Mouse (Mus musculus): ENCODE results near the gene Neurl1a. TPM values are rescaled to one million over a fixed set of nuclear protein-coding genes. Genes with fewer than 3 reads are reported as not detected.

Neurl1a gene
- polyA plus RNA-seq, 1 experiment: 0.98 TPM

DNA sequence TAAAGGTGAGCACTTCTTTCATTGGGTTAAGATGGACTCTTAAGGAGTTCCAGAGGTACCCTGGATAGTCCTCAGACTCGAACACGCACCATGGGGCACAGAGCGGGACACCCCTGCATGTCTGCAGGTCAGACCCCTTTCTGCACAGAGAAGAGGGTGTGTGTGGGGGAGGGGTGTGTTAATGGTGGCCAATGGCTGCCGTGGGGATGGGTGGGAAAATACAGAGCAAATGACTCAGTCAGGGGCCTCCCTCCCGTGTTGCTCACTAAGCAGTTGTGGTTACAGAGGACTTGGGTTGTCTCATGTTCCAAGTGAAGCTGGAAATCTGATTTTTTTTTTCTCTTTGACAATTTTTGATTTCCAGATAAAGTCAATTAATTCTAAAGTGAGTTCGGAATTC is 36.2 kb upstream of the Neurl1a start:
- H3K27me3 ChIP-seq (replicated peaks): peaks cover 71% of the 10 kb centered on the region
- H3K9me3 ChIP-seq: no peaks in the 10 kb centered on the region
- no peaks in the 10 kb centered on the region for H3K36me3 ChIP-seq (replicated peaks; ENCODE audit: low read length)
- peaks cover 25% of the 10 kb centered on the region for H3K4me1 ChIP-seq
- TF ChIP-seq FLI1 (IDR thresholded peaks at IDR 0.05; ENCODE audit: low read length) (no peak), GATA1 (IDR thresholded peaks at IDR 0.05; ENCODE audit: borderline replicate concordance, low read length) (no peak)
- H3K4me3 ChIP-seq (replicated peaks): no peak overlapping the region

DNA sequence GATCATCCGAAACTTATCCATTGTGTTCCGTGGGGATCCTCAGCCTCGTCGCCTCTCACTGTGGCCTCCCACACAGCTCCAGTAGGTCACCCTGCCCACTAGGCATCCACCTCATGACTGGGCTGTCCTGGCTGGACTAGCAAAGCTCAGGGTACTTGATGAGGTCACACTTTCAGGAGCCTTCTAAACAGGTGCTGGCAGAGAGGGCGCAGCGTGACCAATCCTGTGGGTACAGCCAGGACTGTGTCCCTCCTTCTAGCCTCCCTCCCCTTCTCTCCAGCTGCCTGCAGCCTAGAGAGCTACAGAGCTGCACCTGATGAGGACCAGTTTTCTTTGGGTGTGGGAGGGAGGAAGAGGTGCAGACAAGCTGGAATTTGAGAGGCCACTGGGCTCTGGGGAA is 34.5 kb upstream of the Neurl1a start, which contains the start of gene Calhm1:
TSS of gene Calhm1 (minus strand) at position 101 of the 400 bp plus-strand sequence.
- H3K4me1 ChIP-seq: peaks cover 8% of the 10 kb centered on the region; the same call in 1 of the 2 replicates
- peaks cover 78% of the 10 kb centered on the region for H3K27me3 ChIP-seq (replicated peaks)
- H3K4me3 ChIP-seq (replicated peaks): no peak within 1 kb of the TSS
- TF ChIP-seq FLI1 (IDR thresholded peaks at IDR 0.05; ENCODE audit: low read length) (no peak), GATA1 (IDR thresholded peaks at IDR 0.05; ENCODE audit: borderline replicate concordance, low read length) (no peak)
- H3K36me3 ChIP-seq (replicated peaks; ENCODE audit: low read length): no peaks in the 10 kb centered on the region
- no peaks in the 10 kb centered on the region for H3K9me3 ChIP-seq

DNA sequence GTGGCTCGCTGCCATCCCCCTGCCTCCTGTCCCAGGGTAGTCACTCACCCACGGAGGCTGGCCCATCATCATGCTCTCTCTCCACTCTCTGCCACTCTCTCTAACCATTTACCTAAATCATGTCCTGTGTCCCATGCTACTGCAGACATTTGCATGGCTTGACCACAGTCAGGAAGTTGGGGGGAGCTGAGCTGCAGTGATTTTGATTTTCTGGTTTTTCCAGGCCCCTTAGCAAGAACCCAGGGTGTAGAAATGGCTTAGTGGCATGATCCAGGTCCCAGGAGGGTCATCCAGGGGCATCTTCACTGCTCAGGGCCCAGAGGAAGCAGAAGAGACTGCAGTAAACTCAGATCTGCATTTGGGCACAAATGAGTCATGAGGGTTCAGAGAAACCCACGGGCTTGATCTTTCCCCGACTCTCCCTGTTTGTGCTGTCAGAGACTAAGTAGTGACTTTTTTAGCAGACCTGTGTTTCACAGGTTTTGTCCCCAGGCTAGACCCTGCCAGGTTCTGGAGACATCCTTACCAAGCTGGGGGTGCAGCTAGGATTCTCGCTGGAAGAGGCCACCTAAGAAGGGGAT is 30.3 kb upstream of the Neurl1a start:
- Histone ChIP-seq H3K4me1 (peaks cover 8% of the 10 kb centered on the region; the same call in 1 of the 2 replicates), H3K4me3 (replicated peaks) (no peak overlapping the region), H3K27me3 (replicated peaks) (peaks cover 82% of the 10 kb centered on the region), H3K36me3 (replicated peaks; ENCODE audit: low read length) (no peaks in the 10 kb centered on the region), H3K9me3 (no peaks in the 10 kb centered on the region)
- no peak for TF ChIP-seq FLI1 (IDR thresholded peaks at IDR 0.05; ENCODE audit: low read length)
- TF ChIP-seq GATA1 (IDR thresholded peaks at IDR 0.05; ENCODE audit: borderline replicate concordance, low read length): no peak

DNA sequence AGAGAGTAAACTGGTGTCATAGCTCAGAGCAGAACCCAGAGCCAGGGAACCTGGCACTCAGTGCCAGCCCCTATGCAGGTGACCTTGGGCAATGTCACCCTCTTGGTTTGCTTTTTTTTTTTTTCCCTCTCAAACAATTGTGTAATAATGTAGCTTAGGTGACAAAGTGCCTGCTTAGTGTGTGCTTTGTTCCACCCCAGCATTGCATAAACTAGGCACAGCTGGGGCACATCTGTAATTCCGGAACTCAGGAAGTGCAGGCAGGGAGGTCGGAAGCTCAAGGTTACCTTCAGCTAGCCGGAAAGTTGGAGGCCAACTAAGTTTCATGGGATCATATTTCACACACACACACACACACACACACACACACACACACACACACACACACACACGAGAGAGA is 28.8 kb upstream of the Neurl1a start:
- H3K36me3 ChIP-seq (replicated peaks; ENCODE audit: low read length): no peaks in the 10 kb centered on the region
- H3K4me1 ChIP-seq: peaks cover 8% of the 10 kb centered on the region; the same call in 1 of the 2 replicates
- no peak overlapping the region for H3K4me3 ChIP-seq (replicated peaks)
- no peaks in the 10 kb centered on the region for H3K9me3 ChIP-seq
- TF ChIP-seq FLI1 (IDR thresholded peaks at IDR 0.05; ENCODE audit: low read length) (no peak), GATA1 (IDR thresholded peaks at IDR 0.05; ENCODE audit: borderline replicate concordance, low read length) (no peak)
- H3K27me3 ChIP-seq (replicated peaks): peaks cover 79% of the 10 kb centered on the region

DNA sequence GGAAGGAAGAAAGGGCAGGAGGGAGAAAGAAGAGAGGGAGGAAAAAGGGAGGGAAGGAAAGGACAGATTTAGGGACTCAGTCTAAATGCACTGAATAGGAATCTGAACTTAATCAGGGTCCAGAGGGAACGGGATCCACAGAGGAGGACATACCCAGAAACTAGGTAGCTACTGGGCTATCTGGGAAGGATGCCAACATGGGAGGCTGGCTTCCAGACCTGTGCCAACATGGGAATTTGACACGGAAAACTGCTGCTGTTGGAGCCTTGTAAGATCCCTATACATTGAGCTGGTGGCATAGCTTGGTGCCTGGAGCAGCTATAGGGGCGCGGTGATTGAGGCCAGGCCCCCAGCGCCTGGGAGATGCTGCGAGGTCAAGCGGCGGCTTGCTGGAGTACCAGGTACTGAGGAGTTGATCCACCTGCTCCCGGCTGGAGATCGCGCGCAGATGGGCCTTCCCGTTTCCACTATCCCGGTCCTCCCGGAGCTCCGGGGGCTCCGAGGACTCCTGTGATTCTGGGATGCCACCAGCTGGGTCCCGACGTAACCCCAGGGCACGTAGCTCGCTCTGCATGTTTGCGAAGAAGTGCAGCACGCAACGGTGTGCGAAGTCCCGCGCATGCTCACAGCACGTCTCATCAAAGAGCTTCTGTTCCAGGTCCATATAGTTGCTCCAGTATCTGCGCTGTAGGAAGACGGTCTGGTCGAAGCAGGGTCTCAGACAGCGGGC is 27.1 kb upstream of the Neurl1a start:
- H3K9me3 ChIP-seq: no peaks in the 10 kb centered on the region
- H3K4me1 ChIP-seq: peaks cover 8% of the 10 kb centered on the region; the same call in 1 of the 2 replicates
- TF ChIP-seq GATA1 (IDR thresholded peaks at IDR 0.05; ENCODE audit: borderline replicate concordance, low read length) (no peak), FLI1 (IDR thresholded peaks at IDR 0.05; ENCODE audit: low read length) (no peak)
- H3K27me3 ChIP-seq (replicated peaks): peaks cover 71% of the 10 kb centered on the region
- H3K4me3 ChIP-seq (replicated peaks): peak overlapping the region; percentile 62
- H3K36me3 ChIP-seq (replicated peaks; ENCODE audit: low read length): no peaks in the 10 kb centered on the region

DNA sequence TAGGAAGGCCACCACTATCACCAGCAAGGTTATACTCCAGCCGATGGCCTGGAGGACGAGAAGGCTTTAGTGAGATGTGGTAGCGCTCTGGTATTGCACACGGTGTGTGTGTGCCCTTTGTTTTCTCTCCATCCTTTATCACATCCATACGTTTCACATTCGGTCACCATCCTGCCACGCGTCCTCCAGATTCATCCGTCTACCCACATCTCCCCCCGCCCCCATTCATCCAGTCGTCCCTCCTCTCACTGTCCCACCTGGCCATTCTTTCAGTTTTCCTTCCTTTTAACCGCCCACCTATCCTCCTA is 26.6 kb upstream of the Neurl1a start:
- Histone ChIP-seq H3K4me1 (peaks cover 8% of the 10 kb centered on the region; the same call in 1 of the 2 replicates), H3K27me3 (replicated peaks) (peaks cover 71% of the 10 kb centered on the region), H3K9me3 (no peaks in the 10 kb centered on the region), H3K36me3 (replicated peaks; ENCODE audit: low read length) (no peaks in the 10 kb centered on the region), H3K4me3 (replicated peaks) (peak overlapping the region; percentile 62)
- no peak for TF ChIP-seq FLI1 (IDR thresholded peaks at IDR 0.05; ENCODE audit: low read length)
- TF ChIP-seq GATA1 (IDR thresholded peaks at IDR 0.05; ENCODE audit: borderline replicate concordance, low read length): no peak

DNA sequence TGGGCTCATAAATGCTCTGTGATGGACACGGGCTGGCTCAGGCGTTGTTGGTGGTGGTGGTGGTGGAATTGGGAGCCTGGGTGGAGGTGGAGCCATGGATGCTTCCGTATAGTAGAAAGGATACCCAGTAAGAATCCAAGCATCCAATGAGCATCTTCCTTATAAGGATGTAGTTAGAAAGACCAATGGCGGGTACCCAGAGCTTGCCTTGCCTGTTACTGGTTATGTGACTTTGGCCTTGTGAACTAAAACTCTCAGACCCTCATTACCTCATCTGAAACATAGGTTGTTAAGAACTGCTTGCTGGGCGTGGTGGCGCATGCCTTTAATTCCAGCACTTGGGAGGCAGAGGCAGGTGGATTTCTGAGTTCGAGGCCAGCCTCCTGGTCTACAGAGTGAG is 24.9 kb upstream of the Neurl1a start:
- Histone ChIP-seq H3K27me3 (replicated peaks) (peaks cover 66% of the 10 kb centered on the region), H3K9me3 (no peaks in the 10 kb centered on the region), H3K36me3 (replicated peaks; ENCODE audit: low read length) (no peaks in the 10 kb centered on the region), H3K4me1 (peaks cover 11% of the 10 kb centered on the region; the same call in 1 of the 2 replicates), H3K4me3 (replicated peaks) (no peak overlapping the region)
- TF ChIP-seq FLI1 (IDR thresholded peaks at IDR 0.05; ENCODE audit: low read length) (no peak), GATA1 (IDR thresholded peaks at IDR 0.05; ENCODE audit: borderline replicate concordance, low read length) (no peak)

DNA sequence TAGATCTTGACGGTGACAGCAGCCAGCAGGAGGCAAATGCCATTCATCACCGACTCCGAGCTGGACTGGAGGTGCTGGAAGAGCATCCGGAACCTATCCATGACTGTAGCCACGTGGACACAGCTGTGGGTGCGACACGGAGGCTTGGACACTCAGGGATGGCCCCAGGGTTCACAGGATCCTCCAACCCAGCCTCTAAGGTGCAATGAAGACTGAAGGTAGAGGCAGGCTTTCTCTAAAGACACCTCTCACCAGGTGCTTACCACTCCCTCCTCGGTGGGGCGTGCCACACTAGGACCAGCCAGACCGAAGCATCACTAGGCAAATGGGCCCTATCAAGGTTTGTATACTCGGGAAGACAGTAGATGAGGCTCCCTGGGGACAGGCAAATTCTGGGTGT is 21.0 kb upstream of the Neurl1a start, which contains the start of gene Calhm3:
TSS of gene Calhm3 (minus strand) at position 101 of the 400 bp plus-strand sequence.
- Histone ChIP-seq H3K4me1 (peaks cover 3% of the 10 kb centered on the region; the same call in 1 of the 2 replicates), H3K4me3 (replicated peaks) (no peak within 1 kb of the TSS), H3K9me3 (no peaks in the 10 kb centered on the region), H3K36me3 (replicated peaks; ENCODE audit: low read length) (no peaks in the 10 kb centered on the region), H3K27me3 (replicated peaks) (peaks cover 40% of the 10 kb centered on the region)
- TF ChIP-seq GATA1 (IDR thresholded peaks at IDR 0.05; ENCODE audit: borderline replicate concordance, low read length): no peak
- TF ChIP-seq FLI1 (IDR thresholded peaks at IDR 0.05; ENCODE audit: low read length): no peak

DNA sequence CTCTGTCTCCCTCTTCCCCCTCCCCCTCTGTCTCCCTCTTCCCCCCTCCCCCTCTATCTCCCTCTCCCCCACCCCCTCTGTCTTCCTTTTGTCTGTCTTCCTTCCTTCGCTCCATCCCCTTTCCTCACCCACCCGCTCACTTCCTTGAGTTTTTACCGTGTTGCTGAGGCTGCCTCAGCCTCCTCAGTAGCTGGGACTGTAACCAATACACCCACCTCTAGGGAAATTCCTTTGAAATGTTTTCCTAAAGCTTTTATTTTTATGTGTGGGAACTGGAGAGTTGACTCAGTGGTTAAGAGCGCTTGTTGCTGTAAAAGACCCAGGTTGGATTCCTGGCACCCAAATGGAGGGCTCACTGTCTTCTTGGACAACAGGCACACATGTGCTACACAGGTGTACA is 17.0 kb upstream of the Neurl1a start:
- no peaks in the 10 kb centered on the region for H3K9me3 ChIP-seq
- peaks cover 3% of the 10 kb centered on the region; the same call in 1 of the 2 replicates for H3K4me1 ChIP-seq
- peaks cover 25% of the 10 kb centered on the region for H3K27me3 ChIP-seq (replicated peaks)
- H3K36me3 ChIP-seq (replicated peaks; ENCODE audit: low read length): no peaks in the 10 kb centered on the region
- no peak overlapping the region for H3K4me3 ChIP-seq (replicated peaks)
- TF ChIP-seq GATA1 (IDR thresholded peaks at IDR 0.05; ENCODE audit: borderline replicate concordance, low read length) (no peak), FLI1 (IDR thresholded peaks at IDR 0.05; ENCODE audit: low read length) (no peak)

DNA sequence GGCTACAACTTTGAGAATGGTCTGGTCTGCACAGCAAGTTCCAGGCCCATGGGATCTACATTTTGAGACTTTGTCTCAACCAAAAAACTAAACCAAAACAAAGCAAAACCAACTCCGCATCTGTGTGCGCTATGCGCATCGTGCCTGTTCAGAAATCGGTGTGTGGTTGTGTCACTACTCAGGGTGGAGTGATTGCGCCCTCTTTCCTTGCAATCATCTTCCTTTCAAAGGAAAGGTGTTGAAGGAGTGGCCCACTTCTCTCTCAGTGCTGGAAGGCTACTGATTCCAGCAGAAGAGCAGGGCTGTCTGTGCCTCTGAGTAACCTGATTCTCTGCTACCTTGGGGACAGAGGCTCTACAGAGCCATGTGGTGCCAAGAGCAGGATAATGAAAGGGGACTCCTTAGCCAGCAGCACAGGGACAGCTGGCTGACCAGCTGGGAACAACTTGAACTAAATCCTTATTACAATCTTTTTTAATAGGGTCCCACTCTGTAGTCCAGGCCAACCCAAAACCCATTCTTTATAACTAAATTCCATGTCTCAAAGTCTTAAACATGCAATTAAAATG is 15.4 kb upstream of the Neurl1a start:
- H3K4me3 ChIP-seq (replicated peaks): no peak overlapping the region
- no peak for TF ChIP-seq FLI1 (IDR thresholded peaks at IDR 0.05; ENCODE audit: low read length)
- no peak for TF ChIP-seq GATA1 (IDR thresholded peaks at IDR 0.05; ENCODE audit: borderline replicate concordance, low read length)
- peaks cover 11% of the 10 kb centered on the region for H3K27me3 ChIP-seq (replicated peaks)
- no peaks in the 10 kb centered on the region for H3K9me3 ChIP-seq
- H3K4me1 ChIP-seq: peaks cover 7% of the 10 kb centered on the region
- no peaks in the 10 kb centered on the region for H3K36me3 ChIP-seq (replicated peaks; ENCODE audit: low read length)

All from megakaryocyte, embryonic 14.5 days (primary cell).